Mouse (Mus musculus): ENCODE measurements at regions not wholly inside any gene's neighbourhood (a gene's known extent, or its start where the extent isn't known, plus 50 kb on each side); places are given as distances from the start of the nearest gene placed in this dataset.

- DNase-seq (ENCODE audit: low read depth, low spot score), result no peak
Observed at GRCm38 (mm10) chr13:56021716-56022115, 114.4 kb downstream of the H2afy start.

GRCm38 (mm10) chr13:56014006-56014405 lies 122.2 kb downstream of the H2afy start:
- no peak for DNase-seq (ENCODE audit: low read depth, low spot score)

DNA sequence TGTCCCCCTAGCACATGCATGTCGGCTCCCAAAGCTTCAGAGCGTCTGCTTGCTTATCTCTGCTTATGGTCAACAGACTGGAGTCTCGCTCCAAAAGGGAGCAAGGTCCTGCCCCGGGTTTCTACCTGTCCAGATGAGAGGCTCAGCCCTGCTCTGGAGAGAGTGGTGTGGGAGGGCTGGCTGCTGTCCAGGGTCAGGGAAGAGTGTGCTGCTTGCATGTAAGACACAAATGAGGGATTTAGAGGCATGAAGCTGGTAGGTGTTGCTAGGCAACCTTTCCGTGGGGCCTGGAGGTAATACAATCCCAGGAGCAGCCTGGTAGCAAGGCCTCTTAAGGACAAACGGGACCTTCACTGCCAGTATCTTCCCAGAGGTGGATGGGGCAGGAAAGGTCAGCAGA lies 125.7 kb downstream of the H2afy start:
- no peak for DNase-seq (ENCODE audit: low read depth, low spot score)

- no peak for DNase-seq (ENCODE audit: low read depth, low spot score)
Observed at GRCm38 (mm10) chr13:56006827-56007226, 129.3 kb downstream of the H2afy start.

DNA sequence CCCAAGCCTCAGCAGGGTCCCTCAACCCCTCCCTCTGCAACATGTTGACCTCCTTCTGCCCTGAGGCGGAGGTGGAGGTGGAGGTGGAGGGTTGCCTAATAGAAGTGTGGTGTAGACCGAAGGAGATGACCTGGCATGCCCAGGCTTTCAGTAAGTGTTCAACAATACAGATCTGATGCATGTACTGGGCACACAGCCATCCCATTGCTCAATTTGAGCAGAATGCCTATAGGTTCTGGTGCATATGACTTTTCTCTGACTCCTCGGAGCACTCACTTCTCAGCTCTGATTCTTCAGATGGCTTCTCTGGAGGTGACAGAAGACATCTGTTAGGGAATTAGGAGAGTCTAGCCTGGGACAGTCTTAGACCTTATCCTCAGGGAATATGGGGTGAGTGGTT lies 130.4 kb downstream of the H2afy start:
- no peak for DNase-seq (ENCODE audit: low read depth, low spot score)

DNA sequence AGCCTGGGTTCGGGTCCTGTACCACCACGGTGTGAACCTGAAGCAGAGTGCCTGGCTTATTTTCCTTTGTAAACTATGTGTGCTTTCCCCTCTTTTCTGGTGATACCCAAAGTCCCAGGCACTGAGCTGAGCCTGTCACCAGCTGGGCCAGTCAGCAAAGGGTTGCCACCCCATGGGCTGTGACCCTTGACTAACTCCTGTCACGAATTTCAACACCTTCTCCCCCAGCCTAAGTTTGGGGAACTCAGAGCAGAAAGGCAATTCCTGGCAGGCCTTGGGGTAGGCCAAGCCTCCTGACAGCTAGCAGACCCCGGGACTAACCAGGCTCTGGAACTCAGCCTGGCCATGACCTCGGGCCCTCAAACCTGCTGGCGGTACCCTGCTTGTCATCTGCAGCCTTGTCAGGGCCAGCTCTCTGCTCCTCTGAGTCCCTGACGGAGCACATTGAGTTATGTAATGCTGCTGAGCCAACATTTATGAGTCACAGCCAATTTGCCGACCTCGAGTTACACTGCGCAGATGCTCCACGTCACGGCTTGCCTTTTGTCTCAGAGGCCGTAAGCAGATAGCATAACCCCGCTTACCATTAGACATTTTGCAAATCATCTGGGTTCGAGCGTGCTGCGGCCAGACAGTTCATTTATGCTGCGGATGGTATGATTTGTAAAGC lies 132.3 kb downstream of the H2afy start:
- no peak for DNase-seq (ENCODE audit: low read depth, low spot score)

DNA sequence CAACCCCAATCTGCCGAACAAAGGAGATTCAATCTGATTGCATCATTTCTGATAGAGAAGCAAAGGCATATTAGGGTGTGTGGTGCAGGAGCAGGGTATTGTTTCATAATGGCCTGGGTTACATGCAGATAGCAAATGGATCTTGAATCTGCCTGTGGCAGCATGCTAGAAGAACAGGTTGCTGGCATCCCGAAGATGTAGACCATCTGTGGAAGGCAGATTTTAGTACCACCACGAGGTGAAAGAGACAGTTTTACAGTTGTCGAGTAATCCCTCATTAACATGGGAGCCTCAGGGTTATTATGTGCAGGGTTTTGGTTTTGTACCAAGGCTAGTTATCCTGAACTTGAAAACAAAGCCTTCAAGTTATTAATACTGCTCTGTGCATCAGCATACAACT lies 140.9 kb downstream of the H2afy start:
- DNase-seq (ENCODE audit: low read depth, low spot score), result no peak

- DNase-seq (ENCODE audit: low read depth, low spot score), result no peak
Observed at GRCm38 (mm10) chr13:55994460-55994859, 141.7 kb downstream of the H2afy start.

DNA sequence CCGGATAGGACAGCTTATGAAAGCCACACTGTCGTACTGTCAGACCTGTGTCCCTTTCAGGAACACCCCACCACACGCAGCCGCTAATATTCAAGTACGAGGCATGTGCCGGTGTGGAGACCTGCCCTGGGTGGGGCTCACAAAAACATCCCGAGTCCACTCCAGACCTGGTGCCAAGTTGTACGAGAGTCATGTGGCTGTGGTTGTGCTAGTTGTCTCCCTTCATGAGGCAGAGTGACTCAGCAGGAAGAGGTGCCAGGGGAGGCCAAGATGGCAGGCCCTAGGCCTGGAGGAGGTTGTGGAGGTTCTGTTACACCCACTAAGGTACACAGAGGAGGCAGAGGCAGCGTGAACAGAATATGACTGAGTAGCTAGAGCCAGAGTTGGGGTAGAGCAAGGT lies 143.5 kb downstream of the H2afy start:
- DNase-seq (ENCODE audit: low read depth, low spot score), result no peak

GRCm38 (mm10) chr13:55991216-55991615 lies 144.9 kb downstream of the H2afy start:
- no peak for DNase-seq (ENCODE audit: low read depth, low spot score)

GRCm38 (mm10) chr13:55990186-55990585 lies 146.0 kb downstream of the H2afy start:
- no peak for DNase-seq (ENCODE audit: low read depth, low spot score)

DNA sequence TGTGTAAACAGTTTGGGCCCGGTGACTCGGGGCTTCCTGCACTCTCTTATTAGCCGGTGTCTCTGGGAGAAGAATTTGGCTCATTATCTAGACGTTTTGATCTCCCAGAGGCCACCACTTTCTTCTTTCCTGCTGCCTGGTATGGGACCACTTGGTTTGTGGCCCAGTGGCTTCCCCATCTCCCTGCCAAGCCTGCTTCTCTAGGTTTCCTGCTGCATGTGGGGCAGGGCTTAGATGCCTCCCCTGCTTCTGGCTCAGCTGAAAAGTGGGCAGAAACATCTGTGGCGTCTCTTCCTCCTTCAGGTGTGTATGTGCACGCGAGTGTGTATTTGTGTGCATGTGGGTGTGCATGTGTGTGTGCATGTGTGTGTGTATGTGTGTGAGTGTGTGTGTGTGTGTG lies 146.8 kb downstream of the H2afy start:
- no peak for DNase-seq (ENCODE audit: low read depth, low spot score)

- no peak for DNase-seq (ENCODE audit: low read depth, low spot score)
Observed at GRCm38 (mm10) chr13:55985396-55985795, 149.4 kb upstream of the Pitx1 start.

GRCm38 (mm10) chr13:55984772-55985171 lies 148.8 kb upstream of the Pitx1 start:
- DNase-seq (ENCODE audit: low read depth, low spot score), result no peak

GRCm38 (mm10) chr13:55983851-55984250 lies 147.9 kb upstream of the Pitx1 start:
- DNase-seq (ENCODE audit: low read depth, low spot score), result no peak

DNA sequence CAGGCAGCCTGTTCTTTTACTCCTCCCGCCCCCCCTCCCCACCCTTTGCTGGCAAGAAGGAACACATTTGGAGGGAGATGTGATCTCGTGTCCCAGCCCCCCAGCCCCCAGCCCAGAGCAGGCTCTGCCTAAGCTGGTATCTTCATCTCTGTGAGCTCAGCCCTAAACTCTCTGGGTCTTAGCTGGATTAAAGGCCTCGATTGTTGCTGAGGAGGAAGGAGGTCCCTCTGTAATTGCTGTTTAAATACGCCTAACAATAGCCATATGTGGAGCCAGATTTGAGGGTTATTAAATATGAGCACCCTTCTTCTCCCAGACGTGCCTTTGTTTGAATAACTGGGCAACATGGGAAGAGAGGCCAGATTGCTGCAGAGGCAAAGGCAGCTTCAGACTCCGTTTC lies 145.0 kb upstream of the Pitx1 start:
- no peak for DNase-seq (ENCODE audit: low read depth, low spot score)

DNA sequence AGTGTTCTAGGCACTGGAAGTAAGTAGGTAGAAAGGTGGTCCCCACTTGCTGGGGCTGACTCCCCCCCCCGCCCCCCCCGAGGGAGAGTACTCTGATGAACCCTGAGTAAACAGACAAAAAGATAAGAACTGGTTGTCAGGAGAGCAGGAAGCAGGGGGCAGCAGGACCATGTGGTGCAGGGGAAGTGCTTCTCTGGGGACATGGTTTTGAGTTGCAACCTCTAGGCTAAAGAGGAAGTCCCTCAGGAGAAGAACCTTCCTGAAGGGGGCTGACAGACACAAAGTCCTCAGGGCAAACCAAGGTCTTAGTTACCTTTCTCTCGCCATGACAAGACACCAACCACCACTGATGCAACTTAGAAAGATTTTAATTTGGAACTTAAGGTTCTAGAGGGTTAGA lies 141.9 kb upstream of the Pitx1 start:
- no peak for DNase-seq (ENCODE audit: low read depth, low spot score)

DNA sequence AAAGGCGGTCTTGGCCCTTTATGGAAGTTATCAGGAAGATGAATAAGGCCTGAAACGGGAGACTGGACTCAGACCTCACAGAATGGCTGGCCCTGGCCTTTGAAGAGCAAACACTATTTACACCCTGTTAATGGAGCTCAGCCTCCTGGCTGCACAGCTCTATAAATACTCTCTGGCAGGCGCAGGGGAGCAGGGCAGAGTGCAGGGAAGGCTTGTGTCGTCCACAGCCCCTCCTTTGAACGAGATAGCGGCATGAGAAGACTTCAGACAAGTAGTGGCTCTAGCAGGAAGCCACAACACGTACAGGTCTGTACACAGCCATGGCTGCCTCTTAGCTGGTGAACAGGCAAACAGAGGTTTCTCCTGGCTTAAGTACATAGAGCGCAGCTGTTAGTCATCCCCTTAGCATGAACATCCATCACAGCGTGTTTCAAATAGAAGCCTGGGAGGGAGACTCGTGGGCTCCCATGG lies 141.0 kb upstream of the Pitx1 start:
- no peak for DNase-seq (ENCODE audit: low read depth, low spot score)

DNA sequence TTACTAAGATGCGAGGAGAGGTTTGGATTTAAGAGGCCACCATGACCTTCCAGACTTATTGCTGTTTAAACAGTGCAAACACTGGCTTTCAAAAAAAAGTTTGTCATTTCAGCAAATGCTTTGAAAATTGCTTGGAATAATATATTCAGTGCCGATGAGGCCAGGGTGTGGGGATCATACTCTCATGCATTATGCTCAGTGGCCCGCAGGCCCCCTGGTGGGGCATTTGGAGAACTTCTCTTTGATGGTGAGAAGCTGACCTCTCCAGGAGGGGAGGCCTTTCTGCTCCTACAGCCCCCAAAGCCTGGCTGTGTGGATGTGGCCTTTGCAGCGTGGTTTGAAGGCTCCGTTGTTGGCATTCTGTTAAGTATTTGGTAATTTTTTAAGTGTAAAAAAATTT lies 138.1 kb upstream of the Pitx1 start:
- DNase-seq (ENCODE audit: low read depth, low spot score), result no peak

DNA sequence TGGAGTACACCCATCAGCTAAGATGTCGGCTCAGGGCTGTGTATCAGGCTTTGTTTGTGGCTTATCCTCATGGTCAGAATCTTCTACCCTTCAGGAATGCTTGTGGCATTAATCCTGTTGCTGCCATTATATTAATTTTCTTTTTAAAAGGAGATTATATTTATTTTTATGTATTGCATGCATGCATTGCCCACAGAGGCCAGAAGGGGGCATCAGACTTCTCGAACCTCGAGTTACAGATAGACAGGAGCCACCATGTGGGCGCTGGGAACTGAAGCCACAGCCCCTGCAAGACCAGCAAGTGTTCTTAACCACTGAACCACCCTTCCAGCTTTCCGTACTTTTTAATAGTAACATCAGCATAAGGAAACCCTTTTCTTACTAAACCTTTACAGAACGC lies 134.7 kb upstream of the Pitx1 start:
- no peak for DNase-seq (ENCODE audit: low read depth, low spot score)

GRCm38 (mm10) chr13:55969473-55969872 lies 133.5 kb upstream of the Pitx1 start:
- no peak for DNase-seq (ENCODE audit: low read depth, low spot score)

DNA sequence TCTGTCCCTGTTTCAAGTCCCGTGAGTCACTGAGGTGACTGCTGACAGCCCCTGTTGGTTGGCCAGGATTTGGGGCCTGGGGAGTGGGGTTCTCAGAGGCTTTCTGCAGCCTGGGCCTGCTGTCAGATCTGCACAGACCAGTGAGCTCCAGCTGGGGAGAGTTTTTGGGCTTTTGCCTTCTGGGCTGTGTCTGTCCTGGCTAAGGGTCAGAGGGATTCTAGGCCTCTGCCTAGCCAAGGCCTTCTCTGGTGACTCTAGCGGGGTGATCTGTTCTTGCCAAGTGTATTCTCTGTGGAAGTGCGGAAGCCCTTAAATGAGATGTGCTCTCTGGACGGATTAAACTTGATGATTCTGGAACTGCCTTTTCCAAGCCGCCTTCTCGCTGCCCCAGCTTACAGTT lies 131.2 kb upstream of the Pitx1 start:
- no peak for DNase-seq (ENCODE audit: low read depth, low spot score)

- DNase-seq (ENCODE audit: low read depth, low spot score), result peak; percentile 65
Observed at GRCm38 (mm10) chr13:55963005-55963620, 127.1 kb upstream of the Pitx1 start.

All from WW6 (cell line).